Mouse (Mus musculus): ENCODE measurements around the gene Fgfr2.
A peak's percentile ranks its signal among the peaks of the same experiment; 100 is the strongest.

Gene Fgfr2

DNA sequence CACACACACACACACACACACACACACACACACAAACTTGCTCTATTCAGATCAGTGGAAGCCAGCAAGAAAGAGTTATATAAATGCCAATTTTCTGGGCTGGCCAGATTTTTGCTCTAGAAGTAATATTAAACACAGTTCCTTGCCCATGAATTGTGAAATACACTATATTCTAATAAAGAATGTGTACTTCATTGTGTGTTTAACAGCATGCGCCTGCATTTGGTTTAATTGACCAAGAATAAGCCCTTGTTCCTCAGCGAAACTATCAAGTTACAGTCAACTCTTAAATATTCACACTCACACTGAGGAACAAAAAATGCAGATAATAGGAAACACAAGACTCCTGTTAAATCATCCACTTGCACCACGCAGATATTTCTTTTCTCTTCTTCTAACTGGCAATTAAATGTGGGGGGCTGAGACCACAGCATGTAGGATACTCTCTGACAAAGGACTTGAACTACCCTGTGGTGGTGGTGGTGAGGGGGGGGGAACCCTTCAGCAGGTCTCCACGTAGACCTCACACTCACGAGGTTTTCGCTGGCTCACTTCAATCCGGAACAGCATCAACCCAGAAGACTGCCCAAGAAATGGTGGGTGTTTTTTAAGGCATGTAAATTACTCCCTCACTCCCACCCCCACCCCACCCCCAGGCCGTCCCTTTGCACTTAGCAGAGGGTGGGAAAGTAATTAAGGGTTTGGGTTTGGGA is 2865.0 kb downstream of the Fgfr2 start:
- no peak for DNase-seq

GRCm38 (mm10) chr7:130253264-130253663 is 2869.9 kb downstream of the Fgfr2 start:
- no peak for DNase-seq

GRCm38 (mm10) chr7:130251936-130252523 is 2871.1 kb downstream of the Fgfr2 start:
- DNase-seq: no peak

- no peak for DNase-seq
These were observed 2872.2 kb downstream of the Fgfr2 start for GRCm38 (mm10) chr7:130250994-130251393.

- no peak for DNase-seq
These were observed 2874.7 kb downstream of the Fgfr2 start for GRCm38 (mm10) chr7:130248403-130248802.

DNA sequence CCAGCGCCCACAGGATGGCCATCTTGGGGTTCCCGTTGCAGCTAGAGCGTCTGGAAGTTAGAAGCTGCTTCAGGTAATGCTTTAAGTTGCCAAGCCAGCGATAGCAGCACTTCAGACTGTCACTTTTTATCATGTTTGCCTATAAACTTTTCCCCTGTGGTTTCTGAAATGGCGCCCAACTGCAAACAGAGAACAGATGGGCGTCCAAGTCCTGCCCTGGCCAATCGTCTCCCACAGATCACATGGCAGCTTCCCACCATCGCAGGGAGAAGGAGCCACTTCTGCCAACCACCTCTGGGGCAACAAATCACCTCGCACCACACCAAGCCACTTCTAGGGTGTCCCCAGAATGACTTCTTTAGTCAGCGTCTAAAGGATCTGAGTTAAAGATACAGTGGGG is 2875.3 kb downstream of the Fgfr2 start:
- DNase-seq: no peak

DNA sequence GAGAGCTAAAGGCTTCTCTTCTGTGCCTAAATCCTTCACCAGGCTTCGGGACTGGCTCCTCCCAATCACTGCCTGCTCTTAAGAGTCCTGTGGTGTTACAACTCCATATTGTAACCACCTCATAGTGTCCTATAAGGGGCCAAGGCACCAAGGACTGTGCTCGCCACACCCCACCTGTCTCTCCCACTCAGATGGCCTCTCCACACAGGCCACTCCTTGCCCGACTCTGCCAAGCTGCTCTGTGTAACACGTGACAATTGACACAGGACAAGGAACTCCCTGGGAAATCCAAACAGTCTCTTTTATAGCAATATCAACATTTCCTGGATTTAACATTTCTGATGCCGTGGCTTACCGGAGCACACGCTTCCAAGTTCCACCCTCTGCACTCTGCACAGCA is 2876.7 kb downstream of the Fgfr2 start:
- DNase-seq: no peak

DNA sequence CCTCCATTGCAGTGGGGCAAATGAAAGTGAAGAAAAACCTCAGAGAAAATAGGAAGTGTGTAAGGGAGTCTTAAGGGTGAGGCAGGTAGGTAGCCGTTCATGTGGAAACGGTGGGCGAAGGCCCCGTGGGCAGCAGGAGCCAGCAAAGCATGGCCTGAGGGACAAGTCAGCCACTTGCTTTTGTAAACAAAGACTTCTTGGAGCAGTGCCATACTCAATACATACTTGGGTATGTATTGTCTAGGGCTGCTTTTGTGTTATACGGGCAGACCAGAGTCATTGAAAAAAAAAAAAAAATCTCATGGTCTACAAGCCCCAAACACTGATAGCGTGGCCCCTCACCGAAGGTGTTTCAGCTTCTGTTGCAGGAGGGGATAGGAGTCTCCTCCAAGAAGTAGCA is 2878.6 kb downstream of the Fgfr2 start:
- no peak for DNase-seq

DNA sequence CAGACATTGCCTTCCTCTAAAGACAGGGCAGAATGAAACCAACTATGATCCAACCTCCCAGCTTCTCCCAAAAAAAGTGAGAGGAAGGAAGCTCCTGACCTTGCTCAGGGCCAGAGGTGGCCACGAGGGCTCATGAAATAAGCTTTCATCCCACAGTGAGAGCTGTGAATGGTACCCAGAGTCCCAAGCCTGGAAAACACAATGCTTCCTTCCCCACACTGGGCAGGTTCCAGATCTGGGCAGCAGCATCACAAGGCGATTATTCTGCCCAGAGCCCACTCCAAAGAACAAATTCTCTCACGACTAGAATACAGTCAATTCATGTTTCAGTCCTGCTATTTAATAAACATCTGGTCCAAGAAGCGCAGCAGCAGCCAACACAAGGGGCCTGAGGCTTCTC is 2879.3 kb downstream of the Fgfr2 start:
- DNase-seq: no peak

- DNase-seq: no peak
These were observed 2883.0 kb downstream of the Fgfr2 start for GRCm38 (mm10) chr7:130240191-130240590.

GRCm38 (mm10) chr7:130237244-130237643 is 2885.9 kb downstream of the Fgfr2 start:
- no peak for DNase-seq

- DNase-seq: peak; percentile 52
These were observed 2889.4 kb downstream of the Fgfr2 start for GRCm38 (mm10) chr7:130233777-130234176.

GRCm38 (mm10) chr7:130230034-130230433 is 2893.1 kb downstream of the Fgfr2 start:
- peak; percentile 55 for DNase-seq

DNA sequence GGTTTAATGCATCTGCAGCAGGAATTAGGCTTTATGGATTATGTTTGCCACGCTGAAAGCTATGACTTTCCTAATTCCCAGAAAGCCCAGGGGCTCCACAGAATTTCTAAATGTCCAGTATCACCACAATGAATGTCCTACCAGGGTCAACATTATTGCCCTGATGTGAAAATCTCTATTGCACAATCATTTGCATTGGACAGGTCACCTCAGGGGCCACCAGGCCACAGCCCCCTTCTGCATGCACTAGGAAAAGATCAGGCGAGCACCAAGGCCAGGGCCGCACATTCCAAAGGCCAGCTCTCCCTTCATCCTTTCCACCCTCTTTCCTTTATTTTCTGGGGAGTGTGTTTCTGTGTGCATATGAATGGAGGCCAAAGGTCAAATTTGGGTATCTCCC is 2897.9 kb downstream of the Fgfr2 start:
- DNase-seq: no peak

DNA sequence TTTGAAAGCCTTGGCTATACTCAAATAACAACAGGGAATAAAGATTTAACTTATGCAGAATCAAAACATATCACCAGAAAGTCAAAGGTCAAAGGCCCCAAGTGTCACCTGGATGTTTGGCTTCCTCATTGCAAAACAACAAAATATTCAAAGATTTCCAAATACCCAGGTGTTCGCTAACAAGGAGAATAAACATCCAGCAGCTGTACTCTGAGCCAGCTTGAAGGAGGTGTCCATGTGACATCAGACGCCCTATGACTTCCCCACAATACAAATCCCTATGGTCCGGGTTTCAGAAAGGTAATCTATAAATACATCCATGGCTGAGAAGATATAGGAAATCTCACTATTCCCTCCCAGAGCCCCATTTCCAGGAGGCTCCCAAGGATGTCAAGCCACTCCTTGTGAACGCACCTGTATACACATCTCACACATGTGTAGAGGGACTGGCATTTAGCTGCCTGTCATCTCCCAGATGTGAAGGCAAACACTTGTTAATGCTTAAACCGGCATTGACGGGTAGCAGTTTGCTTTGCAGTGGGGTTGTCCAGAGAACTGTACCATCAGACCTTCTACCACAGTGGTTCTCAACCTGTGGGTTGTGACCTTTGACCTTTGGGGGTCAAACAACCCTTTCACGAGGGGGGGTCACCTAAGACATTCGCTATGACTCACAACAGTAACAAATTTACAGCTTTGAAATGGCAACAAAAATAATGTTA is 2900.4 kb downstream of the Fgfr2 start:
- no peak for DNase-seq

GRCm38 (mm10) chr7:130221661-130222387 is 2901.3 kb downstream of the Fgfr2 start:
- DNase-seq: no peak

- DNase-seq: no peak
These were observed 2902.5 kb downstream of the Fgfr2 start for GRCm38 (mm10) chr7:130220627-130221026.

- DNase-seq: no peak
These were observed 2903.3 kb downstream of the Fgfr2 start for GRCm38 (mm10) chr7:130219844-130220243.

DNA sequence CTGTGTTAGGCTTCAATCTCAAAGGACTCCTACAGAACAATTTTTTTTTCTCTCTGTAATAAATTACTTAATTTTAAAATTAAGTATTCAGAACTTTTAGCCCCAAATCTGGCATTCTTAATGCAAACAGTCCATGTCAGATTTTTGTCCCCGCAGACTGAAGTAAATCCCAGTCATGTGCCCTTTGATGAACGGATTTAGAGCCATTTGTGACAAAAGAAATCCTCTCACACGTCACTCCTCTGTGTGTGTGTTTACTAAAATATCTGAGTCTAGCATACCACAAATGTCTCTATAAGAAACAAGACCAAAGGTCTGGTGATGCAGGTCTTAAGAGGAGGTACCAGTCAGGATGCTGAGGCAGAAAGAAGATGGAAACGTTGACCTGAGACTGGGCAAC is 2906.9 kb downstream of the Fgfr2 start:
- DNase-seq: no peak

GRCm38 (mm10) chr7:130215348-130216252 is 2907.6 kb downstream of the Fgfr2 start:
- DNase-seq: no peak

- no peak for DNase-seq
These were observed 2910.0 kb downstream of the Fgfr2 start for GRCm38 (mm10) chr7:130213156-130213555.

DNA sequence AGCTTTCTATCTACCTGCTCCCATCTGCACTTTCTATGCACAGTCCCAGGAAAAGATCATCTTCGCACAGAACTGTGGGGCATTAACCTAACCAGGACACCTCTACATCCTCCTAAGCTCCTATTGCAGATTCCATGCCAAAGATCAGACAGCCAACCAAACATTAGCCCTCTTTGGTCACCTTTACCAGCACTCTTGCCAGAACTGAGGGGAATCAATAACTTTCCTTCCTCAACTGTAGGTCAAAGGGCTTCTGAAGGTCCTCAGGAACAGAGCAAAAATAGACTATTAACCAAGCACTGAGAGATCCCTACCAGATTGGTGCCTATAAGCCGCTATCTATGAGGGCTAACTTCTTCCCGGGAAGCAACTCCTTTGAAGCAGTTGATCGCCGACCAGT is 2911.7 kb downstream of the Fgfr2 start:
- peak; percentile 36 for DNase-seq

All from kidney, adult 11 months (tissue).